Mouse (Mus musculus) myocyte (in vitro differentiated cells): ENCODE measurements around the gene Paqr4.

Source experiments
- CEBPB ChIP-seq: IDR thresholded peaks from 2 replicates; pipeline ENCODE4 v1.6.1; 2011; ENCODE audit warnings: mild to moderate bottlenecking, moderate library complexity; ENCODE audit not compliant: poor library complexity, insufficient read depth, severe bottlenecking
- E2F4 ChIP-seq: IDR thresholded peaks from one replicate; pipeline ENCODE4 v1.6.1; 2011; ENCODE audit warnings: mild to moderate bottlenecking, control low read depth, moderate library complexity; ENCODE audit not compliant: insufficient read depth
- MAX ChIP-seq: IDR thresholded peaks from one replicate; pipeline ENCODE4 v1.6.1; 2011; ENCODE audit warnings: low read depth, mild to moderate bottlenecking, control low read depth
- MYOG ChIP-seq, 3 experiments: IDR thresholded peaks; one replicate each; pipeline ENCODE4 v1.6.1; 2011; ENCODE audit warnings: control low read depth in 2 of 3, low read depth in 2 of 3, mild to moderate bottlenecking in 2 of 3; ENCODE audit not compliant: insufficient read length in 2 of 3, control insufficient read depth in 1 of 3, insufficient read depth in 1 of 3
- POLR2A ChIP-seq: IDR thresholded peaks from one replicate; pipeline ENCODE4 v1.6.1; 2011; ENCODE audit warnings: low read depth, mild to moderate bottlenecking, control low read depth, moderate library complexity; ENCODE audit not compliant: insufficient read length
- POLR2AphosphoS2 ChIP-seq: IDR thresholded peaks from one replicate; pipeline ENCODE4 v1.6.1; 2011; ENCODE audit warnings: low read depth, control low read depth; ENCODE audit not compliant: insufficient read length
- USF1 ChIP-seq: IDR thresholded peaks from one replicate; pipeline ENCODE4 v1.6.1; 2011; ENCODE audit warnings: low read depth, mild to moderate bottlenecking, control low read depth, moderate library complexity

DNA sequence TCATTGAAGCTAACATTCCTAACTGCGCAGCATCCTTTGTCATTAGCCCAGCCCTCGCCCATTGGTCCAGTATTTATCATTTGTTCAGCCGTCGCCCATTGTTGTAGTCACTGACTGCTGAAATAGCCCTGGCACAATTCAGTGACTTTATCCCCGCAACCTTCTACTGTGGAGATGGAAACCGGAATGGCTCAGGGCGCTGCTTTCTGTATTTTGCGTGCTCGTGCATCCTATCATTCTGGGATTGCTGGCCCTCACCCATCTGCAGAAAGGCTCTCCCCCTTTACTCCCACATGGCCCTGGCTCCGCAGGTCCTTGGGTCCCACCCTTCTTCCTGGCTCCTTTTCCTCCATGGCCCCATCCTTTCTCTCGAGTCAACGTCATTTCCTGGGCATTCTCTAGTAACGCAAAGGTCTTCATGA lies 45.9 kb upstream of the Paqr4 start:
- TF ChIP-seq POLR2A (no peak), CEBPB (no peak), USF1 (no peak), POLR2AphosphoS2 (no peak), MYOG (IDR thresholded peaks at IDR 0.05; ENCODE audit: control insufficient read depth in 1 of 3, insufficient read depth in 1 of 3, insufficient read length in 2 of 3, low read depth in 2 of 3) (no peak), E2F4 (no peak), MAX (no peak)
